Mouse (Mus musculus) midbrain, embryonic 13.5 days (tissue): ENCODE data around the gene St7. TPM values are rescaled to one million over a fixed set of nuclear protein-coding genes. Genes with fewer than 3 reads are reported as not detected.

ENCODE experiments used
- ATAC-seq: fragments of 200-750 bp; cut with Nextera tagmentation; 2 replicates; pipeline ENCODE4 v1.8.0; 2017; ENCODE audit warnings: mild to moderate bottlenecking, moderate TSS enrichment, moderate library complexity
- H3K27ac ChIP-seq: fragments of 300-500 bp; sonication (generic); 2 replicates; pipeline ENCODE4 v1.5.1; 2015; ENCODE audit warnings: inconsistent platforms, mild to moderate bottlenecking, moderate library complexity
- H3K27me3 ChIP-seq: fragments of 300-500 bp; sonication (generic); 2 replicates; pipeline ENCODE4 v1.6.1; 2015; ENCODE audit warnings: mild to moderate bottlenecking, inconsistent platforms
- H3K36me3 ChIP-seq: fragments of 300-500 bp; sonication (generic); 2 replicates; pipeline ENCODE4 v1.6.1; 2015; ENCODE audit warnings: mild to moderate bottlenecking, inconsistent platforms
- H3K4me1 ChIP-seq: fragments of 300-500 bp; sonication (generic); replicated peaks from 2 replicates; pipeline ENCODE4 v1.6.1; 2015; ENCODE audit warnings: inconsistent platforms
- H3K4me2 ChIP-seq: fragments of 300-500 bp; sonication (generic); replicated peaks from 2 replicates; pipeline ENCODE4 v1.6.1; 2015; ENCODE audit warnings: moderate library complexity, mild to moderate bottlenecking, inconsistent platforms
- H3K4me3 ChIP-seq: fragments of 300-500 bp; sonication (generic); replicated peaks from 2 replicates; pipeline ENCODE4 v1.5.1; 2015; ENCODE audit warnings: mild to moderate bottlenecking, inconsistent platforms
- H3K9ac ChIP-seq: fragments of 300-500 bp; sonication (generic); replicated peaks from 2 replicates; pipeline ENCODE4 v1.6.1; 2015; ENCODE audit warnings: mild to moderate bottlenecking, inconsistent platforms
- H3K9me3 ChIP-seq: fragments of 300-500 bp; sonication (generic); 2 replicates; pipeline ENCODE4 v1.6.1; 2016; ENCODE audit warnings: mild to moderate bottlenecking, inconsistent platforms
- WGBS: fragments of 180-500 bp; shearing (Covaris S2); methylation state at CpG from one replicate; pipeline ENCODE4 v1.1.7; 2015; 5-methylcytosine and 5-hydroxymethylcytosine counted together
- polyA plus RNA-seq: library from polyadenylated mRNA; unstranded; fragments of >200 nt; fragmentation: Nextera tagmentation; extraction: Ambion mirVana; gene quantifications from 2 replicates; pipeline ENCODE4 v1.2.1, GENCODE M21; 2015

The St7 gene
- 62.4 and 63.0 TPM in 2 replicates for polyA plus RNA-seq

DNA sequence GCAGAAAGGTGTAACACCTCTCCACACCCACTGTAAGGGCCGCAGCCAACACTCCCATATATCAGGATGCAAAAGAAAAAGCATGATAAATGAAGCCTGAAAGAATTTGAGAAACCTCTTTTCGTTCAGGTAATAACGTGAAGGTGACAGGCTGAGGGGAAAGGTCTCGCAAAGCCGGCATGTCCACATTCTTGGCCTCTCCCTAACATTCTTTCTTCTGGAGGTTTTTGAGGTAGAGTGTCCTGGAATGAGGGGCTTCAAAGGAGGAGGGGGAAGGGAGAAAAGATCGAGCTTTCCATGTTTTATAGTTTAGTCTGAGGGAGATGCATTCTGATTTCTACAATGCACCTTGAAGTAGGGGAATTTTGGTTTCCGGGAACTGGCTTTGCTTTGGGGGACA, at the start of gene St7:
Gene St7, plus strand, starts transcription at position 287 of the 400 bp plus-strand sequence.
- 84% methylated on average over 7 of the region's 7 CpGs for WGBS
- no peak for ATAC-seq
- Histone ChIP-seq H3K27me3 (no peaks in the 10 kb centered on the region), H3K4me1 (peaks cover 9% of the 10 kb centered on the region; the same call in 1 of the 2 replicates), H3K9me3 (no peaks in the 10 kb centered on the region), H3K27ac (no peak within 1 kb of the TSS), H3K9ac (peak within 1 kb of the TSS; percentile 77), H3K4me3 (peak within 1 kb of the TSS; percentile 74), H3K36me3 (no peaks in the 10 kb centered on the region), H3K4me2 (peak within 1 kb of the TSS; percentile 94)

DNA sequence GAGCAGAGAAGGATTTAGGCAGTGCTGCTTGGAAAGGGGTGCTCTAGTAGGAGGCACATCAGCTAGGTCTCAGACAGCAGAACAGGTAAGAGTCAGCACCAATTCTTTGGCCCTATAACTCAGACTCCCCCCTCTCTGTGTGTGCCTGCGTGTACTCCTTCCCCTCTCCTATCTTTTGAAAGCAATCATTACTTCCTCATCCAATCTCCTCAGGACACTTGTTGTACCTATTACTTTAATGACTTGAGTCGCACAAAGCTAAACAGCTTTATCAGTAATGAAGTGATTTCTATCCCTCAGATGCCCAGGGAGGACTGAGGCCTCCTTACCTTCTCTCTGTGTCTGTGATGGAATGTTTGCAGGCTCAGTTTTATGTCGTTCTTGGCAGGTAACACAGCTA, 46.6 kb upstream of the St7 start:
- WGBS, result 78% methylated on average over 3 of the region's 3 CpGs
- ATAC-seq, result no peak
- peaks cover 18% of the 10 kb centered on the region for H3K36me3 ChIP-seq
- no peak overlapping the region for H3K4me3 ChIP-seq
- peaks cover 14% of the 10 kb centered on the region; the same call in 1 of the 2 replicates for H3K4me1 ChIP-seq
- no peaks in the 10 kb centered on the region for H3K27me3 ChIP-seq
- no peak overlapping the region for H3K27ac ChIP-seq
- no peaks in the 10 kb centered on the region for H3K9me3 ChIP-seq
- no peak overlapping the region for H3K9ac ChIP-seq
- H3K4me2 ChIP-seq, result no peak overlapping the region

DNA sequence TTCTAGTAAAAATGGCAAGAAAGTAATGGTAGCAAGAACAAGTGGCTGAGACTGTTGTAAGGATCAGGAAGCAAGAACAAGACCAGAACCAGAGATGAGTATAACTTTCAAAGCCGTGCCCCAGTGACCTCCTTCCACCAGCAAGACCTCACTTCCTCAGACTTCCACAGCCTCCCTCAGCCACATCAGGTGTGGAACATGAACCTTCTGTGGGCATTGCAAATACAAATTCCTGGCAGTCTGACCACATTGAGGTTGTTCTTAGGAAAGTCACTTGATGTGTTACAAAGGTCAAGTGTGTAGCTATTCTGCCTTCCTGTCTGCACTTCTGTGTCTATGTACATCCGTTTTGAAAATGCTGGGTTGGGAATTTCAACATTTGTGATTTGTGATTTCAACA, 40.6 kb upstream of the St7 start:
- ATAC-seq, result no peak
- Histone ChIP-seq H3K4me3 (no peak overlapping the region), H3K4me2 (no peak overlapping the region), H3K4me1 (no peaks in the 10 kb centered on the region), H3K36me3 (peaks cover 34% of the 10 kb centered on the region), H3K9me3 (no peaks in the 10 kb centered on the region), H3K9ac (no peak overlapping the region), H3K27me3 (no peaks in the 10 kb centered on the region), H3K27ac (no peak overlapping the region)
- 90% methylated on average over 2 of the region's 2 CpGs for WGBS

DNA sequence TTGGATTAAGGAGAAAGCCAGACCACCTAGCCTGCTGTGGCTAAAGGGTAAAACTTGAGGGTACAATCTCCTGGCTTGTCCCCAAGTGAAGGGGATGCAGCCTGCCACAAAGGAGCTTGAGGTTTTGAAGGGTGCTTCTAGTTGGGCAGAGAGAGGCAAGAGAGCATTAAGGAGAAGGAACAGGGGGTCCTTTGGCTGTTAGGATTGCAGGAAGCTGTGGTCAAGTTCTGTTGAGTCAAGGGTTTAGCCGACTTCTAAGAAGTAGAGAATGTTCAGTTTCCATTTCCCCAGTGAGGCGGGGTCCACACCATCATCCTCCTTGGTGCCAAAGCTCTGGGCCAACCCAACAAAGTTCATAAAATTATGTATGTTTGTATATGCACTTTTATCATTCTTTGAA, 37.7 kb upstream of the St7 start:
- H3K27ac ChIP-seq, result no peak overlapping the region
- no peak overlapping the region for H3K4me3 ChIP-seq
- no peak for ATAC-seq
- no peaks in the 10 kb centered on the region for H3K27me3 ChIP-seq
- no peaks in the 10 kb centered on the region for H3K4me1 ChIP-seq
- H3K9me3 ChIP-seq, result no peaks in the 10 kb centered on the region
- H3K9ac ChIP-seq, result no peak overlapping the region
- no peak overlapping the region for H3K4me2 ChIP-seq
- peaks cover 29% of the 10 kb centered on the region for H3K36me3 ChIP-seq
- 98% methylated on average over 2 of the region's 2 CpGs for WGBS

DNA sequence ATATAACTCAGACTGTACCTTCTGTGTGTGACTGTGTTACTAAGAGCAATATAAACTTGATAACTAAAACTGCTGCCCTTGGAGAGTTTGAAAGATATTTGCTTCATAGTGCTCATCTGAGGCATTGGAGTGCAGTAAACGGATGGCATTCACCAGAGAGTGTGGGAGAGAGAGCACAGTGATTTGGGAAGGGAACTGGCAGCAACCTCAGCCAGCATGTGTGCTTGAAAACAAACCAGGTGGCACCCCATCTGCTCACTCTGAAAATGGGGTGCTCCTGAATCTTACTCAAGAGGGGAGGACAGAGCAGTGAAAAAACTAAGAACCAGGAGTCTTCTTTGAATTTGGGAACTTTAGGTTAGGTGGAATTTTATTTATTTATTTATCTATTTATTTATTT, 35.4 kb upstream of the St7 start:
- ATAC-seq, result no peak
- WGBS, result 77% methylated on average over 1 of the region's 1 CpGs
- H3K36me3 ChIP-seq, result peaks cover 26% of the 10 kb centered on the region

DNA sequence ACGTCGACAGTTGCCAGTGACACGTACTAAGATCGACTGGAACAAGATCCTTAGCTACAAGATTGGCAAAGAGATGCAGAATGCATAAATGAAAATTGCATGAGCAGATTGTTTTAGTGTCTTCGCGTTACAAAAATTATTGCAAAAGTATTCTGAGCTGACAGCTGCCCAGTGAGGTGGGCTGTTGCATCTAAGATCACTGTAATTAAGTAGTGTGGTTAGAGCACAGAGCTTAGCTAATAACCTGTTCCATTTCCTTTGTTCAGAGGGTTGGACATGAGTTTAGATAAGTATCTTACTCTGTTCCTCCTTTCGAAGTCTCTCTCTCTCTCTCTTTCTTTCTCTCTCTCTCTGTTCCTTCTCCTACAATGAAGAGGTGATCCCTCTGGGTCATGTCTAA, 27.4 kb upstream of the St7 start:
- no peak for ATAC-seq
- H3K4me1 ChIP-seq, result no peaks in the 10 kb centered on the region
- WGBS, result 96% methylated on average over 7 of the region's 7 CpGs
- H3K9me3 ChIP-seq, result no peaks in the 10 kb centered on the region
- H3K4me2 ChIP-seq, result no peak overlapping the region
- H3K9ac ChIP-seq, result no peak overlapping the region
- H3K27me3 ChIP-seq, result no peaks in the 10 kb centered on the region
- no peak overlapping the region for H3K27ac ChIP-seq
- H3K36me3 ChIP-seq, result peaks cover 53% of the 10 kb centered on the region
- no peak overlapping the region for H3K4me3 ChIP-seq

More for the DNA sequence above, 35.4 kb upstream of the St7 start:
- no peaks in the 10 kb centered on the region for H3K27me3 ChIP-seq
- no peak overlapping the region for H3K9ac ChIP-seq
- H3K4me3 ChIP-seq, result no peak overlapping the region
- no peak overlapping the region for H3K4me2 ChIP-seq
- H3K9me3 ChIP-seq, result no peaks in the 10 kb centered on the region
- no peak overlapping the region for H3K27ac ChIP-seq
- H3K4me1 ChIP-seq, result no peaks in the 10 kb centered on the region

DNA sequence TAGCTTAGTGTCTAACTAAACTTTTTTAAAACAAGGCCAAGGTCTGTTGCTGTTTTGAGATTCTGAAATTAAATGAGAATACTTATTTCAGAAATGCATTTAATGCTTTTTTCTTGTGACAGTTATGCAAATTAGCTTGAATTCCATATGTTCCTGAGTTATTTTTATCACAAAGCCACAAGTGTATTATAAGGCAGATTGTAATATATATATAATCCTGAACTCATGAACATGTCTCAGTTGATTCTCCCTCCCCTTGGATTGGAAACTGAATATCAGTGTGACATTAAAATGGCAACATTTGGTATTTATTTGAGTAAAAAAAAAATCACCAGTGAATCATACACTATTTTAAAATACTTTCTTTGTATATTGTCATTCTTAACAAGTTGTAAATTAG, 26.7 kb upstream of the St7 start:
- Histone ChIP-seq H3K27ac (no peak overlapping the region), H3K4me3 (no peak overlapping the region), H3K4me1 (no peaks in the 10 kb centered on the region), H3K9ac (no peak overlapping the region), H3K27me3 (no peaks in the 10 kb centered on the region), H3K4me2 (no peak overlapping the region), H3K9me3 (no peaks in the 10 kb centered on the region), H3K36me3 (peaks cover 53% of the 10 kb centered on the region)
- ATAC-seq, result no peak

DNA sequence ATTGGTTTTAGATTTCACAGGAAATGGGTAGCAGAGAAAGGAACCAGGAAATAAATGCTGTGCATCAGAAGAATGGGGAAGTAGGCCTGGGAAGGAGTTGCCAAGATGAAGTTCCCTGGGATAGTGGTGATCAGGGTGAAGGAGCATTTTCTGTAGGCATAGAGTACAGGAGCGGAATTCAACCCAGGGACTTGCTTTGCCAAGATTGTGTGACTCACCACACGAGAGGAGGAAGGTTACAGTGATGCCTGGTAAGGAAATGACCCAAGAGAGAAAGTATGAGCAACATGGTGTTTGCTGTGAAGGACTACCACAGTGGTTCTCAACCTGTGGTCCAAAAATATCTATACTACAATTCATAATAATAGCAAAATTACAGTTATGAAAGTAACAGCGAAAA, 24.9 kb upstream of the St7 start:
- ATAC-seq, result no peak
- Histone ChIP-seq H3K4me3 (no peak overlapping the region), H3K36me3 (peaks cover 40% of the 10 kb centered on the region), H3K27me3 (no peaks in the 10 kb centered on the region), H3K4me1 (no peaks in the 10 kb centered on the region), H3K9ac (no peak overlapping the region), H3K27ac (no peak overlapping the region), H3K4me2 (no peak overlapping the region), H3K9me3 (no peaks in the 10 kb centered on the region)
- 95% methylated on average over 3 of the region's 3 CpGs for WGBS

DNA sequence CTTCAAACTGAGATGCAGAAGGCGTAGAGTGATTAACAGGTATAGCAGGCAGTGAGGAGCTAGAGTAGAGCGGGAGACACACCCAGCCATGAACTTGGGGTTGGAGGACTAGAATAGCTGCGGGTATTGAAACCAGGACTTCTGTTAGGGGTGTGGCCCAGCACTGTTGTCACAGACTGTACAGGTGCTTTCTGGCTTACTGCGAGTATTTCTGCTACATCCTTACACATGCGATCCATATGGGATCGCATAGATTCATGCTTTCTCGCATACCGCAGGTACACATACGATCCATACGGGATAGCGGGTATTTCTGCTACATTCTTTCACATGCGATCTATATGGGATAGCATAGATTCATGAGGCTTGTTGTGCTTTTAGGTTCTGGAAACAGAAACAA, 24.4 kb upstream of the St7 start:
- 96% methylated on average over 12 of the region's 12 CpGs for WGBS
- H3K9me3 ChIP-seq, result no peaks in the 10 kb centered on the region
- no peaks in the 10 kb centered on the region for H3K4me1 ChIP-seq
- H3K27me3 ChIP-seq, result no peaks in the 10 kb centered on the region
- peaks cover 35% of the 10 kb centered on the region for H3K36me3 ChIP-seq
- no peak overlapping the region for H3K27ac ChIP-seq
- ATAC-seq, result 0 out of 2 replicates have a peak, but pooled peaks have one; percentile 3
- no peak overlapping the region for H3K4me3 ChIP-seq
- no peak overlapping the region for H3K9ac ChIP-seq
- H3K4me2 ChIP-seq, result no peak overlapping the region

DNA sequence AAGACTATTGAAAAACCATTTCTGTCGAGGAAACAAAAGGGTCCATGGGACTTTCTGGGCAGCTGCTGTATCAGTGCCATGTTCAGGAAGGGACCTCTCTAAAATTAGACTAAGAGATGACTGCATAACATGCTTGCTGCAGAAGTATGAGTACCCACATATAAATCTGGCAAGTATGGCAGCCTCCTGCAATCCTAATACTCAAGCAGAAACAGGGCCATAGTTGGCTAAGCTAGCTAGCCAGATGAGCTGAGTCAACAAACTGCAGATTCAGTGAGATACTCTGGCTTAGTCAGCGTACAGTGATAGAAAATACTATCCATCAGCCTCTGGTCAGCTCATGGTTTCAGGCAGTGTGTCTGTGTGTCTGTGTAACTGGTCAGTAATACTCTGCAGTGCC, 22.9 kb upstream of the St7 start:
- WGBS, result 81% methylated on average over 2 of the region's 2 CpGs

DNA sequence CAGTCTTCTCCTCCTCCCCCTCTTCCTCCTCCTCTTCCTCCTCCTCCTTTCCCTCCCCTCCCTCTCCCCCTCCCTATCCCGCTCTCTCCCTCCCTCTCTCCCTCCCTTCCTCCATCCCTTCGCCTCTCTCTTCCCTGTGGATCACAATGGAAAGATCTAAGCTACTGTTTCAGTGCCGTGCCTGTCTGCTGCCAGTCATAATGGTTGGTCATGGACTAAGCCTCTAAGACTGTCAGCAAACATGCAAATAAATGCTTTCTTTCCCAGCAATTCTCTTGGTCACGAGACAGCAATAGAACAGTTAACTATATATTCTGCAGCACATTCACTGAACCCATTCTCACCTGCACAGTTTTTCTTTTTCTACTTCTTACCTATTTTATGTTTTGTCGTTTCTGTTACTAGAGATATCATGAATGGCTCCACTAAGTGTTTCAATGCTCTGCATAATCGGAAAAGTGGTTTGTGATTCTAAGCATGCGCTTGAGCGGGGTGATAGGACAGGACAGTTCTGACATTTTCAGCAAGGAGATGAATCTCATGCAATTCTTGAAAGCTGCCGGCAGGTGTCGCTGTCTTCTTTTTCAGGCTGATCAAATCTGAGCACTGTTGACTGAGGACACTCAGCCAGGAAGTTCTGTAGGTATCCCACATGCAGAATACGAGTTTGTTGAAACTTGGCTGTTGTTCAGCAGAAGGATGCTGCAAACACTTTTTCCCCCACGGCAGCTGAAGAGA, 17.5 kb upstream of the St7 start:
- Histone ChIP-seq H3K4me3 (no peak overlapping the region), H3K4me2 (0 out of 2 replicates have a peak overlapping the region, but pooled peaks have one; percentile 7)
- peak; percentile 75 for ATAC-seq

More for the DNA sequence above, 22.9 kb upstream of the St7 start:
- Histone ChIP-seq H3K4me2 (no peak overlapping the region), H3K27me3 (no peaks in the 10 kb centered on the region), H3K9me3 (no peaks in the 10 kb centered on the region), H3K9ac (no peak overlapping the region), H3K4me3 (no peak overlapping the region), H3K36me3 (peaks cover 27% of the 10 kb centered on the region), H3K27ac (no peak overlapping the region), H3K4me1 (no peaks in the 10 kb centered on the region)
- ATAC-seq, result no peak

DNA sequence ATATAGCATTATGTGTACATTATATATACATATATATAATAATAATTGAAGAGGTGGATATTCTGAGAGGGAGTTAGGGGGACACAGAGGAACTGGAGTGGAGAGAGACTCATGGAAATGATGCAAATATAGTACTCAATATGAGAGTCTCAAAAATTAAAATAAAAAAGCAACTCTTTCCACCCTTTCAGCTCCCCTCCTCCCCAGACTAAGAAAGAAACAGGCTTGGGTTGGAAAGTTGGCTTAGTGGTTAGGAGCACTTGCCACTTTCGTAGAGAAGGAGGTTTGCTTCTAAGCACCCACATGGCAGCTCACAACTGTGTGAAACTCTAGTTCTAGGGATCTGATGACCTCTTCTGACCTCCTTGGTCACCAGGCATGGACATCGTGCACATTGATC, 15.7 kb upstream of the St7 start:
- ATAC-seq, result no peak

More for the DNA sequence above, 17.5 kb upstream of the St7 start:
- Histone ChIP-seq H3K27ac (no peak overlapping the region), H3K9me3 (no peaks in the 10 kb centered on the region), H3K9ac (no peak overlapping the region), H3K4me1 (no peaks in the 10 kb centered on the region), H3K36me3 (no peaks in the 10 kb centered on the region), H3K27me3 (no peaks in the 10 kb centered on the region)
- 22% methylated on average over 11 of the region's 12 CpGs for WGBS

More for the DNA sequence above, 15.7 kb upstream of the St7 start:
- Histone ChIP-seq H3K27ac (no peak overlapping the region), H3K9ac (no peak overlapping the region), H3K4me1 (no peaks in the 10 kb centered on the region), H3K36me3 (no peaks in the 10 kb centered on the region), H3K4me2 (no peak overlapping the region), H3K27me3 (no peaks in the 10 kb centered on the region), H3K4me3 (no peak overlapping the region), H3K9me3 (no peaks in the 10 kb centered on the region)
- WGBS, result 83% methylated on average over 2 of the region's 2 CpGs
